Mouse (Mus musculus) kidney, postnatal 14 days (tissue): Measurements from ENCODE around the gene Ptges3.

ENCODE experiments used
- DNase-seq: peaks from one replicate; pipeline ENCODE4 v3.0.0; 2022; ENCODE audit warnings: mixed read lengths

The Ptges3 gene

DNA sequence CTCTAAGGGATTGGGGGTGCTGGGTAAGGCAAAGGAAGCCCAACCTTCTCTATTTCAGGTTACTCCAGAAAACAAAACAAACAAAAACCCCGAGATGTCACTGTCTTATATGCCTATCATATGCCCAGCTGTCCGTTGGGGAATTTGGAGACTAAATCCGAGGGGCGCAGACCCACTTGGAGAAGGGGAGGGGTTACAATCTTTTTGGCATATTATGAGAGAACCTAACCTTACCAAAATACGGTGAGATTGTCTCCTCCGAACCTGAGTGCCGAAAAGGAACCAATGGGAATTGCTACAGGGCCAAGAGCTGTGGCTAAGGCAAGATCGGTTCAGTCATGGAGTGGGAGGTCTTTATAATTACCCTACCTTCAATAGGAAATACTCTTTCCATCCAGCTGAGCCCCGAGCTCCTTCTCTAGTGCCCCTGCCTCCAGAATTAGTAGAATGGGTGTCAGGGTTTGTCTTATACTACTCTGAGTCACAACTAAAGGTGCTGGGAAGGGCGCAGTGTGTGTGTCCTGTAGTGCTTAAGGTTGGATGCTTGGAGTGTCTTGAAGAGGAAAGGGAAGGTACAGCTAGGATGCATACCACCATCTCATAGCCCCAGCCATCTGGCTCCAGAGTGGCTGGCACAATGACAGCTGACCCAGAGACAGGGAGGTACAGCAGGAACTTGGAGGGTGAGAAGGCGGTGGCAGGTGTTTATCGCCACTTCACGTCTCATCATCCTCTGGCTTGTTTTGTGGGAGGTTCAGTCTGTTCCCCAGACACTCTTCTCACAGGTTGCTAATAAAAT is 34.9 kb downstream of the Ptges3 start:
- no peak for DNase-seq

- peak; percentile 95 for DNase-seq
Observed at GRCm38 (mm10) chr10:128094340-128094968, 35.7 kb downstream of the Ptges3 start.

- DNase-seq, result no peak
Observed at GRCm38 (mm10) chr10:128095003-128095636, 36.4 kb downstream of the Ptges3 start.

DNA sequence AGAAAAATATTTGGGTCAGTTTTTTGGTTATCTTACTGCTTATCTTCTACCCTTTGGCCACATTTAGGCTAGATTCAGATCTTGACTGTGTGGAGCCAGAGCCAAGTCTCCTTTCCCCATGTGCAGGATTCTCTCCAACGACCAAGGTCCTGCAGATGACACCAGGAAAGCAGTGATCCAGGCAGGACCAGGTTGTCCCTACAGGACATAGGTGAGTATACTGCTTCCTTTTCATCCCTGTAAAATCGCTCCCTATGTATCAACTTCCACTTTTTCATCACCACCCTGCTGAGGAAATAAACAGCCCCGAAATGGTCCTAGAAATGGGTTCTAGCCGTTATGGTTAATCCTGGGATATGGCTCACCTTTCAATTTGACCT is 37.5 kb downstream of the Ptges3 start:
- no peak for DNase-seq

DNA sequence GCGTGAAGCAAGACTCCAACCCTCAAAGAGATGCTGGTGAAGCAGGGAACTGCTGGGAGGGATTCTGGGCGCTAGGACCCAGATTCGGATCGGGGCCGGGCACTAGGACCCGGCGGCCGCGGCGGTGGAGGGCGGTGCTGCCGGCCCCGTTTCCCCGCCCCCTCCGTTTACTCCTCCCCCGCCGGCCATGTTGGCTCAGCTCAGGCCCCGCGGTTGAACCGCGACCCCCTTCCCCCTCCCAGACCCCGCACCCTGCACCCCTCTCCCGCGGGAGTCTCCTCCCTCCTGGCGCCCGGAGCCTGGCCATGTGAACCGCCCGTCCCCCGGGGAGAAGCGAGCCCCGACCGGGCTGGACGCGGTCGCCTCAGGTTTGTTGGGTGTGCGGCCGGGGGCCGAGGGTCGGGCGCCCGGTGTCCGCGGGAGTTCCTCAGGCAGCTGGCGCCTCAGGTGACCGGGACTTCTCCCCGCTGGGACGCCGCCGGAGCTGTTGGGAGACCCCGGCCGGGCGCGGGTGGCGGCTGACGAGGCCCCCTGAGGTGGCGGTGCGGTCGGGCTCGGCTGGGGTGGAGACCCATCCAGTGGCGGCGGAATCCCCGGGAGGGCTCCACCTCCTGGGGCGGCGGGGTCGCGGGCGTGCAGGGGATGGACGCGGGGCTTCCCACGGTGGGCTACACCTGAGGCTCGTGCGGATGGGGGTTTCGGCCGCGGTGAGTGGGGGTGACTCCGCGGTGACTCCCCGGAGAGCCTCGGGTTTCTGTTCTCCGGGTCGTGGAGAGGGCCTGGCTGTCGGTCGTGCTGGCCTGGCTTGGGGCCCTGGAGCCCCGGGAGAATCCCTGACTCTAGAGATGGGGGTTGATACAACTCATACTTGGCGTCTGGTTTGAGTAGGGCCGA is 38.2 kb downstream of the Ptges3 start:
- DNase-seq, result peak; percentile 93

- DNase-seq, result peak; percentile 68
Observed at GRCm38 (mm10) chr10:128097587-128097971, 38.8 kb downstream of the Ptges3 start.

GRCm38 (mm10) chr10:128110103-128110761 is 51.5 kb downstream of the Ptges3 start:
- no peak for DNase-seq

- DNase-seq, result no peak
Observed at GRCm38 (mm10) chr10:128111227-128111626, 52.5 kb downstream of the Ptges3 start.

DNA sequence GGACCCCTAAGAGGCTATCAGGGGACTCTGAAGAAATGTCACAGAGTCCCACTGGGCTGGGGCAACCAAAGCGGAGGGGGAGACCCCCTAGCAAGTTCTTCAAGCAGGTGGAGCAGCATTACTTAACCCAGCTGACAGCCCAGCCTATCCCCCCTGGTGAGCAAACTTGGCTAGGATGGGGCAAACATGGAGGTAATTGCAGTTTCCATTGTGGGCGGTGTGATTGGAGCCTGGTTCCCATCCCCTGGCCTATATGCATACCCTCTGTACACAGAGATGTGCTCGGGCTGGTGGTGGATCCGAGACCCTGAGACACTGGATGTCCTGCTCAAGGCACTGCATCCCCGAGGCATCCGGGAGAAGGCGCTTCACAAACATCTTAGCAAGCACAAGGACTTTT is 65.1 kb downstream of the Ptges3 start:
- no peak for DNase-seq

DNA sequence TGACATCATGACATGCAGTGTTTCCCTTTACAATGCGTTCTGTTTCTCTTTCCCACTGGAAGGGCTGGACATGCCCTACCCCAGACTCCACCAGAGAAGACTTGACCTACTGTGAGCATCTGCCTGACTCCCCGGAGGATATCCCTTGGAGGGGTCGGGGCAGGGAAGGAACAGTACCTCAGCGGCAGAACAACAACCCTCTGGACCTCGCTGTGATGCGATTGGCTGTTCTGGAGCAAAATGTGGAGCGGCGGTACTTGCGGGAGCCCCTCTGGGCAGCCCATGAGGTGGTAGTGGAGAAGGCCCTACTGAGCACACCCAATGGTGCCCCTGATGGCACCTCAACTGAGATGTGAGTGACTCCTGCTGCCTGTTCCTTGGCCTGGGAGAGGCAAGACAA is 66.1 kb downstream of the Ptges3 start:
- no peak for DNase-seq

GRCm38 (mm10) chr10:128125951-128126350 is 67.2 kb downstream of the Ptges3 start:
- DNase-seq, result no peak
